In the genomic region with DNA sequence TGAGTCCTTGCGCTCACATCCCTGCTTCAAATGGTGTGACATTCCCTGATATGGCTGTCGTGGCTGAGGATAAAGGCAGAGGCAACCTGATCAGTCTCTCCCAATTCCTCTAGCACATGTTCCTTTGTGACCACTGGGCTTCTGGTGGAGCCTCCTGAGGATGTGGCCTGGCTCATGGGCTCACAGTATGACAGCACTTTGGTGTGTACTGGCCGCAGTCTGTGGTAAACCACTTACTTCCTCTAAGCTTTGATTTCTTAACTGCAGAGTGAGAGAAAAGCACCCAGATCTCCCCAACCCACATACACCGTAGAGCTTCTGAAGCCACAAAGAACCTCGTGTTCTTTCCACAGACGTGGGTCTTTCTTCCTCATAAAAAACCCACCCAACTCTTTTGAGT, we compare ENCODE assay signal across 11 mouse cellular contexts. TPM values are rescaled to one million over a fixed set of nuclear protein-coding genes. Genes with fewer than 3 reads are reported as not detected.
DNase-seq lines count a peak whose midpoint lies in the region; ATAC-seq and TF ChIP-seq lines count a peak whose summit lies in the region.
"Had no signal": no experiment of that assay in that cellular context is flagged by ENCODE, and none has a peak within 500 bp of the region (broad histone marks: within the 10 kb centered on the region; RNA-seq: fewer than 3 reads in every experiment).

No protein-coding gene starts in this region.

- H3K4me3 ChIP-seq in lung, postnatal 0 days (ENCODE audit: low read depth, low read length), result no peak overlapping the region
- H3K4me3 ChIP-seq in brown adipose tissue, adult 24 weeks (ENCODE audit: insufficient read depth, low read depth, low read length), result no peak overlapping the region
- H3K4me3 ChIP-seq in hindbrain, embryonic 13.5 days, result no peak overlapping the region
- H3K4me3 ChIP-seq: embryonic facial prominence, embryonic 15.5 days; hindbrain, embryonic 15.5 days had no signal

- no peaks in the 10 kb centered on the region for H3K9me3 ChIP-seq in lung, postnatal 0 days (ENCODE audit: low read length)
- no peaks in the 10 kb centered on the region for H3K9me3 ChIP-seq in hindbrain, embryonic 13.5 days
- H3K9me3 ChIP-seq: embryonic facial prominence, embryonic 15.5 days; hindbrain, embryonic 15.5 days had no signal

- no peaks in the 10 kb centered on the region for H3K36me3 ChIP-seq in lung, postnatal 0 days (ENCODE audit: insufficient read depth, low read length)
- H3K36me3 ChIP-seq in hindbrain, embryonic 13.5 days, result 0 out of 2 replicates have a peak, but pooled peaks cover 3% of the 10 kb centered on the region
- H3K36me3 ChIP-seq: embryonic facial prominence, embryonic 15.5 days; hindbrain, embryonic 15.5 days had no signal

- 78% methylated on average over 6 of the region's 6 CpGs for WGBS in lung, postnatal 0 days
- 89% methylated on average over 6 of the region's 6 CpGs for WGBS in hindbrain, embryonic 13.5 days

- peak; percentile 33 for DNase-seq in lung, postnatal 0 days (ENCODE audit: low spot score)
- no peak for DNase-seq in lung, postnatal 10 days
- DNase-seq in natural killer cell, adult 2 months (ENCODE audit: low spot score in 2 of 2), result peak; percentile 43 to 46
- DNase-seq in embryo, embryonic 10.5 days (ENCODE audit: low spot score), result no peak
- DNase-seq: gastrocnemius, postnatal 36 days had no signal

- TF ChIP-seq EP300 in lung, postnatal 0 days (IDR thresholded peaks at IDR 0.05), result no peak

- H3K4me1 ChIP-seq in lung, postnatal 0 days (ENCODE audit: insufficient read depth, low read depth, low read length), result no peaks in the 10 kb centered on the region
- peaks cover 14% of the 10 kb centered on the region for H3K4me1 ChIP-seq in brown adipose tissue, adult 24 weeks (ENCODE audit: control insufficient read depth, insufficient read depth, insufficient read length, low read length)
- peaks cover 15% of the 10 kb centered on the region; the same call in 1 of the 2 replicates for H3K4me1 ChIP-seq in hindbrain, embryonic 13.5 days (replicated peaks)
- H3K4me1 ChIP-seq: embryonic facial prominence, embryonic 15.5 days; hindbrain, embryonic 15.5 days had no signal

- TF ChIP-seq CTCF in lung, postnatal 0 days (IDR thresholded peaks at IDR 0.05), result no peak

- no peak overlapping the region for H3K4me2 ChIP-seq in lung, postnatal 0 days (replicated peaks; ENCODE audit: low read depth, low read length)
- H3K4me2 ChIP-seq in hindbrain, embryonic 13.5 days, result no peak overlapping the region
- H3K4me2 ChIP-seq: embryonic facial prominence, embryonic 15.5 days; hindbrain, embryonic 15.5 days had no signal

- H3K9ac ChIP-seq in lung, postnatal 0 days (replicated peaks; ENCODE audit: low read depth), result no peak overlapping the region
- H3K9ac ChIP-seq in hindbrain, embryonic 13.5 days, result no peak overlapping the region
- H3K9ac ChIP-seq: embryonic facial prominence, embryonic 15.5 days; hindbrain, embryonic 15.5 days had no signal

- H3K27me3 ChIP-seq in lung, postnatal 0 days (replicated peaks; ENCODE audit: insufficient read depth, low read length), result no peaks in the 10 kb centered on the region
- no peaks in the 10 kb centered on the region for H3K27me3 ChIP-seq in hindbrain, embryonic 13.5 days
- H3K27me3 ChIP-seq: embryonic facial prominence, embryonic 15.5 days; hindbrain, embryonic 15.5 days had no signal

- H3K27ac ChIP-seq in lung, postnatal 0 days (ENCODE audit: low read length), result no peak overlapping the region; the same call in 1 of the 2 replicates
- H3K27ac ChIP-seq in brown adipose tissue, adult 24 weeks (replicated peaks; ENCODE audit: low read depth, low read length), result peak overlapping the region; percentile 52
- H3K27ac ChIP-seq in hindbrain, embryonic 13.5 days, result no peak overlapping the region
- H3K27ac ChIP-seq: embryonic facial prominence, embryonic 15.5 days; hindbrain, embryonic 15.5 days had no signal

- no peak for ATAC-seq in lung, postnatal 0 days
- ATAC-seq in hindbrain, embryonic 13.5 days (ENCODE audit: low FRiP score), result no peak
- ATAC-seq in erythroblast, adult 5-6 weeks (replicated peaks; ENCODE audit: low FRiP score, poor library complexity, severe bottlenecking), result no peak
- ATAC-seq: midbrain, embryonic 16.5 days had no signal

RNA-seq across cellular contexts. Expression of gene Plxna1, which starts 59.1 kb away (rescaled TPM):
- 13.6 and 29.2 TPM in 2 replicates for polyA plus RNA-seq in lung, postnatal 0 days (2015; fragmentation: Nextera tagmentation; extraction: Ambion mirVana)
- 27.1 and 34.3 TPM in 2 replicates for polyA plus RNA-seq in brown adipose tissue, adult 24 weeks (2012; ENCODE audit: insufficient read depth, insufficient read length, missing spikeins)
- 44.9 and 45.3 TPM in 2 replicates for polyA plus RNA-seq in hindbrain, embryonic 13.5 days (2015; fragmentation: Nextera tagmentation; extraction: Ambion mirVana)
- total RNA-seq in erythroblast, adult 5-6 weeks (2015; ENCODE audit: low replicate concordance), result 1.3 and 1.7 TPM in 2 replicates
- total RNA-seq in erythroblast, adult 5-6 weeks (2017; ENCODE audit: low replicate concordance), result 0.68 and 0.84 TPM in 2 replicates

Comparison
In these comparisons a context has a peak if more than half of its experiments do, and no peak if none do; other contexts are left out.
1. DNase-seq: peak in lung, postnatal 0 days (single experiment) and natural killer cell, adult 2 months (2 of 2); none in lung, postnatal 10 days (single experiment) and embryo, embryonic 10.5 days (single experiment).